Mouse (Mus musculus) cerebellum, adult 9-10 months (tissue): ENCODE measurements around the gene Pgpep1.

Source experiments
- DNase-seq: peaks from one replicate; pipeline ENCODE4 v3.0.0; 2022

Pgpep1 gene

DNA sequence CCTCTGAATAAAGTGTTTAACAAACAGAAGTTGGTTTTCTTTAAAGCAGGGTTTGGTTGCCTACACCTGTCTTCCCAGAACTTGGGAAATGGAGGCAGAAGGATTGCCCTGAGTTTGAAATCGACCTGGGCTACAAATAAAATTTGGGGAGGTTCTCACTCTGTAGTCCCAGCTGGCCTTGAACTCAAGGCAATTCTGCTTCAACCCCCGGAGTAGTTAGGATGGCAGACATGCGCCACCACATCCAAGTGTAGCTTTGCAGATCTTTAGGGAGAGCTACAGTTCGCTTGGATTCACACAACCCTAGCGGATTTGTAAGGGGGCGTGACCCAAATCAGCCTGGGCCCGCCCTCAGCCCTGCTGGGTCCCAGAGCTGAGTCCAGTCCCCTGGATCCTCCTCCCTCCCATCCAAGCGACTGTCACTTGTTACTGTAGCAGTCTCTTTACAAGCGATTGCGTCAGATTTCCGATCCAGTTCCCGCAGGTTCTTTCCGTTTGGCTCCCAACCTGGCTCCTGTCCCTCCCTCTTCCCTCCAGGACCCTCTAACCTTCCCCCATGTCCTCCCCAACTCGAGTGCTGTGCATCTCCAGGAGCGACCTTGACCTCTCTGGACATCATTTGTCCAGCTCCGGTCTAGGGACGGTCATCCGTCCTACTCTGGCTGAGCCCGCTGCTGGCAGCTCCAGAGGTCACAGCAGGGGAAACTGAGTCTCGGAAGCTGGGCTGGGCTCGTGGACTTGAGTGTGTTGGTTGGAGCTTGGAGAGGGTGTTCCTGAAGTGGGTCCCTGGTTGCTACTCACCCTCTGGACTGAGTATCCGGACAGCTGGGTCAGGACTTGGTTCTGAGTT lies 29.4 kb downstream of the Pgpep1 start:
- DNase-seq = peak; percentile 42

DNA sequence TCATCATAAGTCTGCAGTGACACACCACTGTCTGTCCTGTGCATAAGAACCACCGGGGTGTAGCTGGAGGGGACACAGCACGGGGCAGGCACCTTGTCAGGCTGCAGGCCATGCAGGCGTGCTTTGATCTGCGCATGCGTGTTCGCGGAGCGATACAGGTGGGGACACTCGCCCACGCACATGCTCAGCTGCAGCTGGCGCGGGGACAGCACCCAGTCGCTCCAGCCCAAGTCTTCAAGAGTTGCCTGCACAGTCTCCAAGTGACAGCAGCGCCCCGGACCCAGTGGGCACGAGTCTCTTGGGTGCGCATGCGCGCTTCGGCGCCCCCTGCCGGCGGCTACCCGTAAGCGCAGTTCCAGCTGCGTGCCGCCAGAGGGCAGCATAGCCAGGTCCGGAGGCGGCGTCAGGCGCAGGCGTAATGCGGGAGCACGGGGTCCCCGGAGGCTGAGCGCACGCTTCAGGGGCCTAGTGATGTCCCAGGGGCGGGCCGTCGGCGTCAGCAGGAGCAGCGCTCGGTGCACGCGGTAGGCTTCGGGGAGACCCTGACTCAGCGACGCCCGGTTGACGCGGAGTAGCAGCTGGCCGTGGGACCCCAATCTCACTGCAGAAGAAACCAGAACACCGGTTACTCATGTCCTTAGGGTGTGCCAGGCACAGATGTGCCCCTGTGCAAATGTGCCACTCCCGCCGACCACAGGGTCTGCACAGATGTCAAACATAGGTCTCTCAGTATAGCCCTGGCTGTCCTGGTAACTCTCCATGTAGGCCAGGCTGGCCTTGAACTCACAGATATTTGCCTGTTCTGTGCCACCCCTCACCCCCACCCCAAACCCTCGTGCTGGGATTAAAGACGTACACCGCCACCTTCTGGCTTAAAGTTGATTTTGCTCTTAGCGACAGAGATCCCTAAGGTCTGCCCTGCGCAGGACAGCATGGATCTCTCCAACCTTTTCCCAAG lies 30.3 kb downstream of the Pgpep1 start:
- DNase-seq = peak; percentile 92

DNA sequence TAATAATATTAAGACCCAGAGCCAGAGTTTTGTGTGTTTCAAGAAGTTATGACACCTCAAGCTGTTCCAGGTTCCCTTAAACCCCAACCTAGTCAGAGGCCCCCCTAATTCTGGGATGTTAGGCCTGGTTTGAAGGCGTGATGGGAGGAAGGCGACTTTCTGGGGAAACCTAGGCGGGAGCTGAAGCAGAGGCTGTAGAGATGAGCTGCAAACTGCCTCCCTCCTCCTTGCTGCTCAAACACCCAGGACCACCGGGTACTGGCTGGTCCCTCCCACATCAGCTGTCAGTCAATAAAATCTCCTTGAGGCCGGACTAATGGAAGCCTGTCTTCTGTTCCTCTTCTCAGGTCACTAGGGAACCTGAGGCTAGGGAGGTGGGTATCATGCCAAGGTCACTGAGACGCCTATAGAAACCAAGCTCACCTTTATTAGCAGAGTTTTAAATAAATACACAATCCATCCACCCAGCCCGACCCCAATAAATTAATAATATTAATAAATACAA lies 31.1 kb downstream of the Pgpep1 start:
- no peak for DNase-seq

DNA sequence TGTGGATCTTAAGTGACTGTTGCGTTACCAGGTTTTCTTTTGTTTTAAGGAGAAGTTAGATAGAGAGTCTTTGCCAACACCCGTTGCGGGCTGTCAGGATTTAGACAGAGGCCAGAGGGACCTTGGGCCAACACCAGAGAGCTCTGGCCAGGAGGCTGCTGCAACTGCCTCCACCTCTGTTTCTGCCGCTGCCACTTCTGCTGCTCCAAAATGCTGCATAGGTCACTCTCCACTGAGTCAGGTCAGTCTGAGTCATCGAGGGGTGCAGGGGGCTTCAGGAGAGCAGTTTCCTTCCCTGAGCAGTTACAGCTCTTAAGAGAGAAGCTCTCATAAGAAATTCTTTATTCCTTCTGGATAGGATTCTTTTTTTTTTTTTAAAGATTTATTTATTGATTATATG lies 33.1 kb downstream of the Pgpep1 start:
- no peak for DNase-seq

DNA sequence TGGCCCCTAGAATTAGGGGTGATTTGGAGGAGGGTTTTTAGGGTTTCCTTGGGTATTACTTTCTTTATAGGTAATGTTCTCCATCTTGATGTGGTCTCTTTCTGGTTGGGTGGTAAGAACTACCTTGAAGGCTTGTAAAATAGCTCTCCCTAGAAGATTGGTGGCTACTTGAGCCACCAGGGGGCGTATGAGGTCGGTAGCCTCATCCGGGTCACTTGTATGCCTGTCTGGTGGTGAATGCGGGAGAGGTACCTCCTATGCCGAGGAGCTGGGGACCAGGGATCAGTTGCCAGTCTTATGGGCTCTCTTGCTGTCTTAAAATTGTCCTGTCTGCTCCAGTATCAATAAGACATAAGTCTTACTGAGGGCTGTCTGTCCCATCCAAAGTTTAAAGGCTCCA lies 35.1 kb downstream of the Pgpep1 start:
- no peak for DNase-seq

DNA sequence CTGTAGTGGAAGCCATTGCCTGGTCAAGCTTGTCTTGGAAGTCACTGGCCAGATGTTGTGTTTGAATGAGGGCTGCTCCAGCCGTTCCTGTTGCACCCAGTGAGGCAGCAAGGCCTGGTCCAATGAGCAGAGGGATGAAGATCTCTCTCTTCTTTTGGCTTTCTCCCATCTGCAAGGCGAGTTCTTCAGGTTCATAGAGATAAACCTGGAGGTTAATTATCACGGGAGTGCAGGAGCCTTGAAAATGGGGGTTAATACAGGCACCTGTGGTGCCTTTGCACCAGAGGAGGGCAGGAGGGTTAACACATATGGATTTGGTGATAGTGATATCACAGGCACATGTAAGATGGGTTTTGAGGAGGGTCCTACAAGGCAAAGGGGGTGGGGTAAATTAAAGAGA lies 38.0 kb downstream of the Pgpep1 start:
- no peak for DNase-seq

DNA sequence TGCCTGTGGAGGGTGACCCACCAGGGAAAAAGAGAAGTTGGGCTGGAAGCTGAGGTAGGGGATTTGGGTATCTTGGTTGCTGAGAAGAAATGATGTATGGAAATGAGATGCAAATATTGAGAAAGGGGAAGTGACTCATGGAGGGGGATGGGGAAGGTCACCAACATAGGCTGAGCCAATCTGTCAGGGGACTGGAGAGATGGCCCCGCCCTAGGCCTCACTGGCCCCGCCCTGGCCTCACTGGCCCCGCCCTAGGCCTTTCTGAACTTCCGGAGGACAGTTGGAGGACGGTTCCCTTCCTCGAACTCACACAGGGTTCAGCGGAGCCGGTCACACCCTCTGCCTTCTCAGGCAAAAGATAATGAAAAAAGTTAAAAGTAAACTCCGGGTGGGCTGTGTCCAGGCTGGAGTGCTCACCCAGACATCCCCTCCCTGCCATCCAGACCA lies 41.3 kb downstream of the Pgpep1 start:
- no peak for DNase-seq

DNA sequence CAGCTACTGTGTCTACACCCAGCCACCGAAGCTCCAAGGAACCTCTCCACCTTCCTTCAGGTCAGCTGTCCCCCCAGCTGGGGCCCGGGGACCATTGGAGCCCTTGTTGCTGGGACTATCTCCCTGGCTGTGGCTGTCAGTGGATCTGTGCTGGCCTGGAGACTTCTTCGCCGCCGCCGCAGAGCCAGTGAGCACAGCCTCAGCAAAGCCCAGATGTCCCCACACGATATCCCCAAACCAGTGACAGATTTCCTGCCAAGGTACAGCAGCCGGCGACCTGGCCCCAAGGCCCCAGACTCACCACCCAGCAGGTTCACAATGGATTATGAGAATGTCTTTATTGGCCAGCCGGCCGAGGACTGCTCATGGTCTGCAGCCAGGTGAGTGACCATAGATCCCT lies 42.2 kb downstream of the Pgpep1 start:
- no peak for DNase-seq

DNA sequence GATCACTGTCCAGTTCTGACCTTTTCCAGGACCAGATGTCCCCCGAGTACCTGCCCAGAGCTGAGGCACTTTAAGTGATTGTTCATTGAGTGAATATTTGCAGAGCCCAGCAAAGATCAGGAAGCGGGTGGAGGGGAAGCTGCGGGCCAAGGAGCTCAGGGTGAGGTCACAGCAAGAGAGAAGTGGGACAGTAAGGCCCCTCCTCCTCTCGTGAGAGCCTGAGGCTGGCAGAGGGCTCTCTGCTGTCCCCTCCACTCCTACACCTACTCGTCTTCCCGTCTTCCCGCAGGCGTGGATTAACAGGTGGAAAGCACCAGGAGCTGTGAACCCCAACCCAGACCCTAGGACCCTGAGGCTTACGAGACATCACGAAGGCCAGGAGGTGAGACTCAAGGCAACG lies 43.5 kb downstream of the Pgpep1 start:
- DNase-seq = no peak

DNA sequence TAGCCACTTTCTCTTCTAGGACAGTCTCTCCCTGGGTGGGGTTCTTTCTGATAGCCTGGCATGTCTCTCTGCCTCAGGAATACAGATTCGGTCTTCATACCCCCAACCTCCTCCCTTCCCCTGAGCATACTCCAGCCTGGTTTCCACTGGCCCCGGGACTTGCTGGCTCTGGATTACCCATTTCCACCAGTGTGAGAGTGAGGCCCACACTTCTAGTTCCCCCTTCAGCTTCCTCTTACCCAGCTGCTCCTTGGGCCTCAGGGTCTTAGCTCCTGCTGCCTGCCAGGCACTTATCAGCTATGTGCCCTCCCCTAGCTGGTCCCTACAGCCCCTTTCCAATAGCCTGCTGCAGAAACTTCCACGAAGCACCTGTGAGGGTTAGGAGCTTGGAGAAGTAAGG lies 44.3 kb downstream of the Pgpep1 start, which contains the start of gene Lrrc25:
Lrrc25 (plus strand) TSS at position 262 of the 400 bp plus-strand sequence.
- DNase-seq = no peak

DNA sequence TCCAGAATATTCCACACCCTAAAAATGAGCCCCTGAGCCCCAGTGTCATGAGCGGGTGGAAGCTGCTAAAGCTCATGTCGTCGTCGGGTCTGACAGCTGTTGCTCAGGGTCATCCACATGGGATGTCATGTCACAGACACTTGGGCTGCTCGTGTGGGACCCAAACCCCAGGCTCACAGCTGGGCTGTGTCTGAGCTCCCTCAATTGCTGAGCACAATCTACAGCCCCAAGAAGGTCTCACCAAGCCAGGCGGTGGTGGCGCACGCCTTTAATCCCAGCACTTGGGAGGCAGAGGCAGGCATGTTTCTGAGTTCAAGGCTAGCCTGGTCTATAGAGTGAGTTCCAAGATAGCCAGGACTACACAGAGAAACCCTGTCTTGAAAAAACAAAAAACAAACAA lies 44.9 kb downstream of the Pgpep1 start:
- DNase-seq = no peak

DNA sequence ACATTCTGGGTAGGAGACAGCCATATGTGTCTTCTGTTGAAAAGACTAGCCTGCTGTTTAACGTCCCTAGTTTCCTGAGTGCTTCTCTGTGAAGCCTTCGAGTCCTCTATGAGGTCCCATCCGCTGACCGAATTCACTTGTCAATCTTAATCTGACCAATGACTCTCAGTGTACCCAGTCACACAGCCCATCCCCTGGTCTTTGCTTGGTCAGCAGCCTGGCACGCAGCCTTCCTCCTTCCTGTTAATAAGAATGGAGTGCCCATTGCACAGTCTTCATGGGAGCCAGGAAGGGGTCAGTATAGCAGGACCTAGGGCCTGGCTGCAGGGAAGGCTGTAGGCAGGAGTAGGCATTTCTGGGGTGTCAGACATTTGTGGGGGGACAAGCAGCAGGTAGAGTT lies 45.7 kb downstream of the Pgpep1 start:
- peak; percentile 17 for DNase-seq

DNA sequence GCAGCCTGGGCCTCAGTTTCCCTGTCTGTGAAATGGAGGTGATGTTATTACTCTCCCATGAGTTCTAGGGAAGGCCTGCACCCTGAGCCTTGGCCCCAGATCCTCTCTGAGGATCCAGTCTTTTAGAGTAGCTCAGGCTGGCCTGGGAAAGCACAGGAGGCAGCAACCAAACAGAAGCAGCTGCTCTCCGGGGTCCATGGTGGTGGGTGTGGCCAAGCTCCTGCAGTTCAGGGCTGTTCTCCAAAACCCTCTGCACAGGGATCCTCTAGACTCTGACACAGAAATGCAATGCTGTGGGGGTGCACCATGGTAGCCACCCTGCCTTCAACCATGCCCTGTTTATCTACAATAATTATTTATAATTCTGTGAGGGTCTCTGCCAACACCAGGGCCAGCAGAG lies 46.4 kb downstream of the Pgpep1 start:
- DNase-seq = peak; percentile 21

DNA sequence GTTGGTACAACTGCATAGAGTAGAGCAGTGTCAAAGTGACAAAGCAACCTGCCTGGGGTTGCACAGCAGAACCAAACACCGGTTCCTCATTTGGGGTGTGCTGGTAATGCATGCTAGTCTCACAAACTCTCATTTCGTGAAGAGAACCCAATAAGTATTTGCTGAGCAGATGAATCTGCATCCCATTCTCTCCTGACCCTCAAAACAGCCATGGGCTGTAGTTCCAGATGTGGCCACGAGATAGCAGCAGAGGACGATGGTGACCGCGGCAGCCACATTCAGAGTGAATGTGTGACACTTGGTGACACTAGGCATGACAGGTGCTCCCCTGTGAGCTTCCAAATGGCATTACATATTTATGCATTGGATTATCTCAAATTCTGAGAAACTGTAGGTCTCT lies 48.3 kb downstream of the Pgpep1 start:
- peak; percentile 89 for DNase-seq

DNA sequence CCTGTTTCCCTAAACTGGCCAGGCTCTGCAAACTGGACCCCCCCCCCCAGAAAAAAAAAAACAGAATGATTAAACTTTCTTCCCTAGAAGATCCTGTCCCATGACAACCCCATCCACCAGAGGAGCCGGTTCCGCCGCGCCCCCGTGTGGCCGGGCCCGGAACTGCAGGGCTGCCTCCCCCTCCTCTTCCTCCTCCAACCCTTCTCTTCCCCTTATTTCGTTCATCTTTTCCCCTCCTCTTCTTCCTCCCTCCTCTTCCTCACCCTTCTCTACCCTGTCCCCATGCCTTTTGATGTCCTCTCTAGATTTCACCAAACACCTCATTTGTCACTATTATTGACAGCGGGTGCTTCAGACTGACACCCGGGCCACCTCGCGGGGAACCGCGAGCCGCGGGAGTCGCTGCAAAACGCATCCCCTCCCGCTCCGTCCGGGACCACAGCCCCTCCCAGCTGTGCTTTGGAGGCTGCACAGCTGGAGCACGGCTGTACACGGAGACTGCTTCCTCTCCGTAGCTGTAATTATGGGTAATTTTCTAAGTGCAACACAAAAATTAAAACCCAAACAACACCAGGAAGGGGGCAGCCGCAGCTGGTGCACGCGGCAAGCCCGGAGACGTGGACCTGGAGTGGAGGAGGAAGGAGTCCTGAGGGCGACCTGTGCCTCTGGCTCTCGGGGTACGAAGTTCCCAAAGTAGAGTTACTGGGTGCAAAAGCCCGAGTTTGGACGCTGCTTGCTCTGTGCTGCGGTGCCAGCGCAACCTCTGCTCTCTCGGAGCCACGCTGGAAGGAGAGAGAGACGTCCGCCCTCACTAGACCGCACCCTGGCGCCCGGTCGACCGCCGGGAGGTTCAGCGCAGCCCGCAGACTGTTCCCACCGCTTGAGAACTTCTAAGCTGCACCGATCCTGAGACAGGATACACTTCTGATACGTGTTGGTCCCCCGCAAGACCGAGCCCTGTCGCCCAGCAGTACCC lies 49.1 kb downstream of the Pgpep1 start:
- peak; percentile 73 for DNase-seq

DNA sequence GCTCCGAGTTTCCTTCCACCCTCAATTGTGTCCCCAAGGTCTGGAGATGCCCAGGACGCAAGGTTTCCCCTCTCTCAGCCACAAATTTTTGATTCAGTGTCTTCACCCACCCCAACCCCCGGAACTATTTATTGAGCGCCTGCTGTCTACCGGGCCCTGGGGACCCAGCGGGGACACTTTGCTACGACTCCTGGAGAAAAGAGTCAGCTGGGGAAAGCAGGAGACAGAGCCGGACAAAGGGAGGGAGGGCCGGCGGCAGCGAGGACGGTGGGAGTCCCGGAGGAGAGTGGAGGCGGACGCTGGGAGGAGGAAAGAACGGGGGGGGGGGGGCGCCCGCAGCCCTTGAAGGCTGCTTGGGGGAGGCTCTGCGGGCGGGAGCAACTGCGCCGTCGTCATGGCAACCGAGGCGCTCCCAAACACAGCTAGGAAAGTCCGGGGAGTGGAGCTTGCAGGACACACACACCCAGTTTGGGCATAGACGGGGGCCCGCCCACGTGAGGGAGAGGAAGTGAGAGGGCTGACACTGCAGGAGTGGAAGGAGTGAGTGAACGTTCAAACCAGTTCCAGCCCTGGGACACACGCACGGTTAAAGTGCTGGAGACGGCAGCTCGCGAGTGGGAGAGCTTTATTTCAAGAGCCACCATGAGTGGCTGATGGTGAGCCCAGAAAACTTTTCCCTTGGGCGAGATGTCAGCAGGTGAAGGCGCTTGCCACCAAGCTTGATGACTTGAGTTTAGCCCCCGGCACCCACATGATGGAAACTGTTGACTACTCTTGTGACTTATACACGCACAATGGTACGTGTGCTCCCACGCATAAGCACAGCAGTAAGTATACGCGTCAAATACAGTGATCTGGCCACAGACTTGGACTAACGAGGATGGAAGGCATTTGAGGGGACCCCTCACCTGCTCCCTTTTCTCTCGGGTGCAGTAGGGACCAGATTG lies 50.1 kb downstream of the Pgpep1 start:
- DNase-seq = peak; percentile 53

DNA sequence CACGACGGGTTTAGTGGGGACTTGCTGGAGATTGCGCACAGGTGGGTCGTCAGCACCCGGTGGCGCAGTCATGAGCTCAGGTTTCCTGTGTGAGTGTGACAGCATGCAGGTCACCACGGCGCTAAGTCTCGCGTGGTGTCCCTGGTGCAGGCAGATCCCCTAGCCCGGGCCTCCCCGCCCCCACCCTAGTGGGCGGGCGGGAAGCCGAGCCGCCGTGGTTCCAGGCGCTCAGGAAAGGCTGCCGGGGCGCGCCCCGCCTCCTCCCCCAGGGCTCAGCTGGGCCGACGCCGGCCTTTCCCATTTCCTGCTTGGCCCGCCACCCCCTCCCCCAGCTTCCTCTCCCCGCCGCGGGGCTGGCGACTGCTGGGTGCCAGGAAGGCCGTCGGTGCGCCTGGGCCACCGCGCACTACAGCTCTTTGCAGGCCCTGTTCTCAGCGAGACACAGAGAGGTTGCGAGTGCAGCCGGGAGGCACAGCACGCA lies 50.8 kb downstream of the Pgpep1 start:
- DNase-seq = peak; percentile 45

DNA sequence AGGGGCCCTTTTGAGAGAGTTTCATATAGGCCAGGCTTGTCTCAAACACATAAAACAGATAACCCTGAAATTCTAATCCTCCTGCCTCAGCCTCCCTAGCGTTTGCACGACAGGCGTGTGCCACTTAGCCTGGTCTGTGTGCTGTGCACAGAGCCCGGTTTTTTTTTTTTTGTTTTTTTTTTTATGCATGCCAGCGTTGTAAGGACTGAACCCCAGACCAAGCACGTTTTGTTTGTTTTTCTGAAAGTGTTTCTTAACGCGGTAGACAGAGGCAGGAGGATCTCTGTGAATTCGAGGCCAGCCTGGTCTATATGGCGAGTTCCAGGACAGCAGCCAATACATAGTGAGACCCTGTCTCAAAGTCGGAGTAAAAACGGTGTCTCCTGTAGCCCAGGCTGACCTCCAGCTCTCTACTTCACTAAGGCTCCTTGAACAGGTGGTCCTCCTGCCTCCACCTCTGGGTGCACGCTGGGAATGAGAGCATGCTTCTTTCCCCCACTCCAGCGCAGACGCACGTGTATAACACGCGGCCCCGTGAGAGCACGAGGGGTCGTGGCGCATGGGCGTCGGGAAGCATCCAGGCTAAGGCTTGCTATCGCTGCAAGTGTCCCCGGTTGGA lies 51.3 kb downstream of the Pgpep1 start, which contains the start of gene Ssbp4:
Ssbp4 (minus strand) TSS at position 124 of the 619 bp plus-strand sequence.
- peak; percentile 52 for DNase-seq

DNA sequence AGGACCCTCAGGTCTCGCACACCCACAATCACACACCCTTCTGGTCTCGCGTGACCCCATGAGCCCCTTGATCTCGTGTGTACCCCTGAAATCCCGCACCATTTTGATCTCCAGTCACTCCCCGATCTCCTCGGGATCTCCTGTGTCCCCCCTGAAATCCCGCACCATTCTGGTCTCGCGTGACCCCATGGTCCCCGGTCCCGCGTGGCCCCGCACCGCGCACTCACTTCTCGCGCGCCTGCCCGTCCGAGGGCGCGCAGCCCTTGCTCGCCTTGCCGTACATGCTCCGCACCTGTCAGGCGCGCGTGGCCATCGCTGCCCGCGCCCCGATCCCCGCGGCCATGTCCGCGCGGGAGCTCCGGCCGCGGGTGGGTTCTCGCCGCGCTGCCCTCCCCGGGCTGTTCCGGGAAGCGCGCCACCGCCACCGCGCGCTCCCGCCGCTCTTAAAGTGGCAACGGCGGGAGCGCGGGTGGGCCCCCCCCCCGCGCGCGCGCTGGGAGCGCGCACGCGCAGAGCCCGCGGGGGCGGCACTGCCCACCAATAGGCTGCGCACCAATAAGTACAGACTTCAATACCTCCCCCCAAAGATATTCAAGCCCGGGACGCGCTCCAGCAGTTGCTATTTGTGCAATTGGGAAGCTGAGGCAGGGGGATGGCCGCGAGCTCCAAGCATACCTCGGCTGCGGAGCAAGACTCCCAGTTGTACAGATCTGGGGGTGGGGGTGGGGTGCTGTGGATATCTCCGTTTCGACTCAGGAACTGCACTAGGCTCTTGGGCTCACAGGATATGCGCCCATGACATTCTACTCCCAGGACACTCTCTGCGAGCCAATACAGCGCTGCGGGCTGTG lies 52.1 kb downstream of the Pgpep1 start:
- peak; percentile 71 for DNase-seq

DNA sequence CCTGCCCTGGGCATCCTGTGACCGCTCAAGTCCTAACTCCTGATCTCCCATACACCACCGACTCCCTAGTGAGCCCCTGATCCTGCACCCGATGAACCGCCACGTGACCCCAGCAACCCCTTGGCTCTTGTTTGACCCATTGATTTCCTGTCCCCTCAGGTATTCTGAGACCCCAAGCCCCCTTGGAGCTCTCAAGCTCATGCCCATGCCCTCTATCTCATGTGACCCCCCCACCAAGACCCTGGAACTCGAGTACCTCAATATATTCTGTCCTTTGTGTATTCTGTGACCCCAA lies 52.6 kb downstream of the Pgpep1 start:
- no peak for DNase-seq
